Mouse (Mus musculus): Measurements from ENCODE around the gene Jakmip3.

- TF ChIP-seq POLR2A (IDR thresholded peaks at IDR 0.05; ENCODE audit: borderline replicate concordance, low read depth, low read length) (no peak), CTCF (IDR thresholded peaks at IDR 0.05; ENCODE audit: low read depth, low read length) (peak; percentile 80)
These were observed 178.7 kb downstream of the Jakmip3 start for GRCm38 (mm10) chr7:139119152-139119774.

Measured in bone marrow macrophage, adult 2 months (primary cell).